Mouse (Mus musculus) kidney, embryonic 14.5 days (tissue): ENCODE measurements at regions not wholly inside any gene's neighbourhood (a gene's known extent, or its start where the extent isn't known, plus 50 kb on each side); places are given as distances from the start of the nearest gene placed in this dataset.
A peak's percentile ranks its signal among the peaks of the same experiment; 100 is the strongest.

Experiments used
- ATAC-seq: fragments of 200-750 bp; cut with Nextera tagmentation; 2 replicates; pipeline ENCODE4 v1.8.0; 2017; ENCODE audit warnings: moderate number of reproducible peaks, mild to moderate bottlenecking, moderate TSS enrichment, moderate library complexity; ENCODE audit not compliant: low FRiP score, low TSS enrichment
- H3K27ac ChIP-seq: fragments of 300-500 bp; sonication (generic); 2 replicates; pipeline ENCODE4 v1.5.1; 2014; ENCODE audit warnings: low read depth, mild to moderate bottlenecking, low read length, moderate library complexity, mixed read lengths
- H3K27me3 ChIP-seq: fragments of 300-500 bp; sonication (generic); 2 replicates; pipeline ENCODE4 v1.6.1; 2014; ENCODE audit warnings: mild to moderate bottlenecking, low read length; ENCODE audit not compliant: control insufficient read depth, insufficient read depth
- H3K36me3 ChIP-seq: fragments of 300-500 bp; sonication (generic); 2 replicates; pipeline ENCODE4 v1.6.1; 2014; ENCODE audit warnings: low read length, mixed read lengths; ENCODE audit not compliant: control insufficient read depth, insufficient read depth
- H3K4me1 ChIP-seq: fragments of 300-500 bp; sonication (generic); 2 replicates; pipeline ENCODE4 v1.6.1; 2014; ENCODE audit warnings: low read length, mixed read lengths; ENCODE audit not compliant: control insufficient read depth, insufficient read depth
- H3K4me2 ChIP-seq: fragments of 300-500 bp; sonication (generic); replicated peaks from 2 replicates; pipeline ENCODE4 v1.6.1; 2014; ENCODE audit warnings: low read depth, mild to moderate bottlenecking, low read length
- H3K4me3 ChIP-seq: fragments of 300-500 bp; sonication (generic); 2 replicates; pipeline ENCODE4 v1.5.1; 2014; ENCODE audit warnings: mild to moderate bottlenecking, low read length
- H3K9ac ChIP-seq: fragments of 300-500 bp; sonication (generic); 2 replicates; pipeline ENCODE4 v1.6.1; 2014; ENCODE audit warnings: low read depth, mild to moderate bottlenecking, low read length, moderate library complexity
- H3K9me3 ChIP-seq: fragments of 300-500 bp; sonication (generic); 2 replicates; pipeline ENCODE4 v1.6.1; 2016; ENCODE audit warnings: low read length; ENCODE audit not compliant: control insufficient read depth
- WGBS: fragments of 180-500 bp; shearing (Covaris S2); extraction: QIAGEN DNeasy Blood & Tissue Kit; methylation state at CpG from one replicate; pipeline ENCODE4 v1.1.7; 2014; 5-methylcytosine and 5-hydroxymethylcytosine counted together

- Histone ChIP-seq H3K36me3 (no peaks in the 10 kb centered on the region), H3K9me3 (no peaks in the 10 kb centered on the region), H3K27ac (no peak overlapping the region), H3K9ac (no peak overlapping the region), H3K4me1 (peaks cover 6% of the 10 kb centered on the region; the same call in 1 of the 2 replicates), H3K4me2 (no peak overlapping the region), H3K27me3 (no peaks in the 10 kb centered on the region), H3K4me3 (no peak overlapping the region)
- WGBS: 59% methylated on average over 8 of the region's 8 CpGs
- ATAC-seq: no peak
These were observed 229.1 kb upstream of the Map3k1 start for GRCm38 (mm10) chr13:112037731-112038380.

DNA sequence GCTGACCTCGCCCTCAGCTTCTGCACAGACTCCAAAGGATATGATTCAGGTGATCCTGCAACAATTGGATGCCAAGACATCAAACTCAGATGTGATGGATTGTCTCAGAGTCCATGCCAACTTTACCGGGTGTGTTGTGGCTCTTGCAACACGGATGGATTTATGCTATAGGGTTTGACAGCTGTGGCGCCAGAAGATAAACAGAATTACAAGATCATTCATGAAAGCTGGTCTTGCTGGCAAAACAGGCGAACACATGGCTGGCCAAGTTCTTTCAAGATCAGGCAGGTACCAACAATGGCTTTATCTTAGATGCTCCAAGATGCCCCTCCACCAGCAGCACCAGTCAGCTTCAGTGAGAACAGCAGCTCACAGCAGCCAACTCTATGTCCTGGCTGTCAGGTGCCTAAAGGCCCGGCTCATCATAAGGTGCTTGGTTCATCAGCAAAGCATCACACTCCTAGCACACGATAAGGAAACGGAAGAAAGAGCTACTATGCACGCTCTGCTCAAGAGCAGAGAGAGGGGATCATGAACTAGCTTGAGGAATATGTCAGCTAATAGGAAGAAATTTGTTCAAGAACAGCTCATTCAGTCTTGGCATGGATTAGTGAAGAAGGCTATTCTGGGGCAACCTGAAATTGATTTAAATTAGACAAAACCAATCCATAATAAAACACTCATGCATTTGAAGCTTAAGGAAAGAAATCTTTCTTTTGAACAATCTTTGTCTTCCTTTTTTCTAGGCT is 229.9 kb upstream of the Map3k1 start:
- Histone ChIP-seq H3K4me2 (no peak overlapping the region), H3K9me3 (no peaks in the 10 kb centered on the region), H3K27me3 (no peaks in the 10 kb centered on the region), H3K9ac (no peak overlapping the region), H3K27ac (no peak overlapping the region), H3K4me3 (no peak overlapping the region), H3K36me3 (no peaks in the 10 kb centered on the region), H3K4me1 (peaks cover 6% of the 10 kb centered on the region; the same call in 1 of the 2 replicates)
- ATAC-seq: no peak
- WGBS: 86% methylated on average over 9 of the region's 9 CpGs

GRCm38 (mm10) chr13:112039422-112040145 is 230.8 kb upstream of the Map3k1 start:
- Histone ChIP-seq H3K4me3 (no peak overlapping the region), H3K36me3 (no peaks in the 10 kb centered on the region), H3K9ac (no peak overlapping the region), H3K9me3 (no peaks in the 10 kb centered on the region), H3K4me2 (no peak overlapping the region), H3K27me3 (no peaks in the 10 kb centered on the region), H3K27ac (no peak overlapping the region), H3K4me1 (peaks cover 6% of the 10 kb centered on the region; the same call in 1 of the 2 replicates)
- ATAC-seq: peak; percentile 77; the same call in 1 of the 2 replicates
- 57% methylated on average over 7 of the region's 7 CpGs for WGBS

DNA sequence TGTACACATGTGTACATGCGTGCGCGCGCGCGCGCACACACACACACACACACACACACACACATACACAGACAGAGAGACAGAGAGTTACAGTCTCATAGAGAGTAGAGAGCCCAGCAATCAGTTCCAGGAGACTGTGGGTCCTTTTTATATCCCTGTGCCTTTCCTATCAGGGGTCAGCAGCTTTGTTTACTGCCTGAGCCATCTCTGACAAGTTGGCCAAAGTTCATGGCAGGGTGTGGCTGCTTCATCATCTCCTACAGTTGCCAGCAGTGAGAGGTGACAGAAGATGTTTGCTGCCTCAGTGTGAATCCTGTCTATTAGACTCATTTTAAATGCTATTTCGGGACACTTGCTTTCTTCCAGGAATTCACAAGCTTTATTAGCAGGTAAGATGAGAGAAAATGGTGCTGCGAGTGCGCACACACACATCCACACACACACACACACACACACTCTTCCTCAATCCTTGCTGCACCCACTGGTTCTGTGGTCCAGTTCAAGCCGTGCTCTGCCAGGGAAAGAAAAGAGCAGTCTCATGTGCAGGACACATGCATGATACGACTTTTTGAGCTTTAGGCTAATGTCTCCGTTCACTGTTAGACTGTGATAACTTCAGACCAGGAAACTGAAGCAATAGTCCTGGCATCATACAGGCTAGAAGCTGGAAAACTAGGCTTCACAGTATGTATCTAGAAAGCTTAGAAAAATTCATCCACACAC is 234.9 kb upstream of the Map3k1 start:
- Histone ChIP-seq H3K4me1 (peaks cover 9% of the 10 kb centered on the region; the same call in 1 of the 2 replicates), H3K27ac (no peak overlapping the region), H3K9me3 (no peaks in the 10 kb centered on the region), H3K36me3 (no peaks in the 10 kb centered on the region), H3K4me3 (no peak overlapping the region), H3K27me3 (no peaks in the 10 kb centered on the region), H3K4me2 (no peak overlapping the region), H3K9ac (no peak overlapping the region)
- ATAC-seq: no peak
- WGBS: 95% methylated on average over 13 of the region's 13 CpGs

DNA sequence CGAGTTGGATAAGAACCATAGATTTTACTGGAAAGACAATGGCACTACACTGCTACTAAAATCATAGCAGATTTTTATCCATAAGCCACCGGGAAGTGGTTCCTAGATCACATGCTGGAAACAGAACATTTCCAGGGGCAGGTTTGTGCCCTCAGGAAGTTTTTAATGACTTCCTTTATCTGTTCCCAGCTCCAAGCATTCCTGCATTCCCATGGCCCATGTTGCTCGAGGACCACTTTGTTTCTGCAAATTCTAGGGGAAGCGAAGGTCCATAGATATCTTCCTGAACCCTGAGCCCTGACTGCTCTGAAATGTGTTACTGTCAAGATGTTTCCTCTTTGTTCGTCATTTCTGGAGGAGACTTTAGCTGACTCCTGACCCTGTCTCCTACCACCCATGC is 235.6 kb upstream of the Map3k1 start:
- WGBS: 72% methylated on average over 5 of the region's 5 CpGs
- H3K4me1 ChIP-seq: peaks cover 4% of the 10 kb centered on the region; the same call in 1 of the 2 replicates
- H3K4me2 ChIP-seq: no peak overlapping the region
- ATAC-seq: no peak
- H3K9ac ChIP-seq: no peak overlapping the region
- no peak overlapping the region for H3K4me3 ChIP-seq
- no peaks in the 10 kb centered on the region for H3K36me3 ChIP-seq
- H3K9me3 ChIP-seq: no peaks in the 10 kb centered on the region
- H3K27me3 ChIP-seq: no peaks in the 10 kb centered on the region
- H3K27ac ChIP-seq: no peak overlapping the region

GRCm38 (mm10) chr13:112046247-112047211 is 237.7 kb upstream of the Map3k1 start:
- no peaks in the 10 kb centered on the region for H3K9me3 ChIP-seq
- 0 out of 2 replicates have a peak, but pooled peaks cover 3% of the 10 kb centered on the region for H3K4me1 ChIP-seq
- H3K27ac ChIP-seq: no peak overlapping the region
- H3K4me2 ChIP-seq: no peak overlapping the region
- 80% methylated on average over 15 of the region's 15 CpGs for WGBS
- ATAC-seq: no peak
- H3K27me3 ChIP-seq: no peaks in the 10 kb centered on the region
- H3K9ac ChIP-seq: no peak overlapping the region
- no peaks in the 10 kb centered on the region for H3K36me3 ChIP-seq
- H3K4me3 ChIP-seq: no peak overlapping the region

DNA sequence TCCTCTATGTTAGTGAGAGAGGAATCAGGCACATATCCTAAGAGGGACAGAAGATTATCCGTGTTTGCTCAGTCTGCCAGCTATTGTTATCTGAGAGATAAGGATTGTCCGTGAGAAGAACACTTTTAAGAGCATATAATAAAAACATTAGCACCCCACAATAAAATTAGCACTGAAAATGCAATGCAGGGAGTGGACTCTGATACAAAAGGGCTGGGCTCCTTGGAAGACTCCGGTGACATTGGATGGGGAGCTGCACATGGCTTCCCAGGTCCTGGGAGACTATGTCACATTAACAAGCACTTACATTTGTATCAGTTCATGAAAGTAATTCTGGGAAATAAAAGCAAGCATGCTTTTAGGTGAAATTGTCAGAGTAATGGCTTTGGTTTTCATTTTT is 238.6 kb upstream of the Map3k1 start:
- Histone ChIP-seq H3K27me3 (no peaks in the 10 kb centered on the region), H3K9me3 (no peaks in the 10 kb centered on the region), H3K4me1 (0 out of 2 replicates have a peak, but pooled peaks cover 3% of the 10 kb centered on the region), H3K4me3 (no peak overlapping the region), H3K36me3 (no peaks in the 10 kb centered on the region), H3K9ac (no peak overlapping the region), H3K27ac (no peak overlapping the region), H3K4me2 (no peak overlapping the region)
- no peak for ATAC-seq
- WGBS: 70% methylated on average over 3 of the region's 3 CpGs

DNA sequence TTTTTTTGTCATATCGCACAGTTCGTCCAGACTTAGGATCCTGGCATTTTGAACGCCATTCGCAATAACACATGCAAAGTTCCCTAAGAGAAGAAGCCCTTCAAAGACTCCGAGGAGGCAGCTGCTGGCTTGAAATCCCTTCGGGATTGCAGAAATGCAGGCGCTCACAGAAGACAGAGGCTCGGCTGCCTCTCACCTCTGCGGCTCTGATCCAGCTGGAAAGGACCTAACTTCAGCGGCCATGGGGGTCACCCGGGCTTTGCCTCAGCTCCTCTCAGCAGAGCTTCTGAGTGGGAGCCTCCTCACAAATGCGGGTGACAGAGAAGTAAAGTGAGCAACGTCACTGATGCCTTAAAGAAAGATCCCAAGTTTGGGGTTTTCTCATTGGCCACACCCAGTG is 239.1 kb upstream of the Map3k1 start:
- Histone ChIP-seq H3K36me3 (no peaks in the 10 kb centered on the region), H3K4me2 (no peak overlapping the region), H3K9ac (no peak overlapping the region), H3K27me3 (no peaks in the 10 kb centered on the region), H3K4me1 (0 out of 2 replicates have a peak, but pooled peaks cover 3% of the 10 kb centered on the region), H3K27ac (no peak overlapping the region), H3K4me3 (no peak overlapping the region), H3K9me3 (no peaks in the 10 kb centered on the region)
- ATAC-seq: no peak
- 74% methylated on average over 13 of the region's 13 CpGs for WGBS
